Mouse (Mus musculus) midbrain, embryonic 11.5 days (tissue): ENCODE measurements around the gene Zfp185. TPM values are rescaled to one million over a fixed set of nuclear protein-coding genes. Genes with fewer than 3 reads are reported as not detected.
"Not testable (repeated sequence)": the region's sequence is repeated elsewhere in the genome, so short reads cannot be mapped to it uniquely, and the experiment has no call there.

Source experiments
- ATAC-seq: fragments of 200-750 bp; cut with Nextera tagmentation; 2 replicates; pipeline ENCODE4 v1.8.0; 2017; ENCODE audit warnings: moderate TSS enrichment, moderate library complexity; ENCODE audit not compliant: low FRiP score
- DNase-seq: peaks from one replicate; pipeline ENCODE4 v3.0.0; 2015; ENCODE audit warnings: low spot score; ENCODE audit errors: missing footprints
- H3K27ac ChIP-seq: fragments of 300-500 bp; sonication (generic); 2 replicates; pipeline ENCODE4 v1.5.1; 2014; ENCODE audit warnings: low read depth, low read length
- H3K27me3 ChIP-seq: fragments of 300-500 bp; sonication (generic); 2 replicates; pipeline ENCODE4 v1.6.1; 2014; ENCODE audit warnings: mild to moderate bottlenecking, low read length, moderate library complexity, mixed read lengths; ENCODE audit not compliant: control insufficient read depth, insufficient read depth
- H3K36me3 ChIP-seq: fragments of 300-500 bp; sonication (generic); 2 replicates; pipeline ENCODE4 v1.6.1; 2014; ENCODE audit warnings: mild to moderate bottlenecking, low read length, moderate library complexity, mixed read lengths; ENCODE audit not compliant: control insufficient read depth, insufficient read depth
- H3K4me1 ChIP-seq: fragments of 300-500 bp; sonication (generic); 2 replicates; pipeline ENCODE4 v1.6.1; 2014; ENCODE audit warnings: low read length; ENCODE audit not compliant: control insufficient read depth, insufficient read depth
- H3K4me2 ChIP-seq: fragments of 300-500 bp; sonication (generic); 2 replicates; pipeline ENCODE4 v1.6.1; 2014; ENCODE audit warnings: mild to moderate bottlenecking, moderate library complexity
- H3K4me3 ChIP-seq: fragments of 300-500 bp; sonication (generic); 2 replicates; pipeline ENCODE4 v1.5.1; 2014; ENCODE audit warnings: low read depth, low read length
- H3K9ac ChIP-seq: fragments of 300-500 bp; sonication (generic); 2 replicates; pipeline ENCODE4 v1.6.1; 2014; ENCODE audit warnings: low read length
- H3K9me3 ChIP-seq: fragments of 300-500 bp; sonication (generic); 2 replicates; pipeline ENCODE4 v1.6.1; 2016; ENCODE audit warnings: low read length; ENCODE audit not compliant: control insufficient read depth
- WGBS: fragments of 180-500 bp; shearing (Covaris S2); extraction: QIAGEN DNeasy Blood & Tissue Kit; methylation state at CpG from one replicate; pipeline ENCODE4 v1.1.7; 2014; 5-methylcytosine and 5-hydroxymethylcytosine counted together
- polyA plus RNA-seq: library from polyadenylated mRNA; unstranded; fragments of >200 nt; fragmentation: Nextera tagmentation; extraction: Ambion mirVana; gene quantifications from 2 replicates; pipeline ENCODE4 v1.2.1, GENCODE M21; 2014

The Zfp185 gene
- polyA plus RNA-seq, 1 experiment from 2014 or later: 3.9 TPM

DNA sequence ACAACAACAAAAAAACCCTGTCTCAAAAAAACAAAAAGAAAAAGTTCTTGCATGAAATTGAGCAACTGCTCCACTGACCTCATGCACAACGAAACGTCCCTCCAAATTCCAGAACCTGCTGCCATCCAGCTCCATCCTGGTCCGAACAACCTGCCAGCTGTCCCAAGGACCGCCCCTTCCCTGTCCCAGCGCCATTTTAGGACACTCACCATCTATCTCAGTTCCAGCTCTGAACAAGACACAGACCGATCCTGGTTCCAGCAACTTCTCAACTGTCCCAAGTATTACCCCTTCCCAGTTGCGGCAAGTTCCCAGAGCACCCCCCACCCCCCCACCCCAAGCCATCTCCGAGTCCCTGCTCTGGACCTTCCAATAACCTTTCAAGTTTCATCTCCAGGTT, 51.7 kb downstream of the Zfp185 start:
- Histone ChIP-seq H3K4me3 (no peak overlapping the region), H3K4me2 (no peak overlapping the region), H3K4me1 (no peaks in the 10 kb centered on the region), H3K27me3 (no peaks in the 10 kb centered on the region), H3K9ac (no peak overlapping the region), H3K9me3 (no peaks in the 10 kb centered on the region), H3K36me3 (no peaks in the 10 kb centered on the region), H3K27ac (no peak overlapping the region)
- DNase-seq (no peak), ATAC-seq (no peak)
- WGBS: 85% methylated on average over 8 of the region's 8 CpGs

DNA sequence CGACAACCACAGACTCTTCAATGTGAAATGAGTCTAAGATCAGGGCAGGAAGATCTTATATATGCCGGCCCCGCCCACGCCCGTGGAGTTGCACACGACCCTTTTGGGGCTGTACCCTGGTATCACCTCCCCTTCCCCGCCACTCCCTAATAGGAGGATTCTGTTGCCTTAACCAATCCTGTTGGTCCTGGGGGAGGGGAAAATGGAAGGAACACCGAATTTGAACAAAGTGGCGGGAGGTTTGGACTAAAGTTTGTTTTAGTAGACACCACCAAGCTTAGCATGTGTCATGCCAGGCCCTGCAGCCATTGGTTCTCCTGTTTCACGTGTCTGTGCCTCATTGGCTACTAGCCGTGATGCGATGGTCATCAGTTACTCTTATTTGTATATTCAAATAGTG, 52.5 kb downstream of the Zfp185 start:
- Histone ChIP-seq H3K27ac (no peak overlapping the region), H3K27me3 (no peaks in the 10 kb centered on the region), H3K4me1 (no peaks in the 10 kb centered on the region), H3K36me3 (no peaks in the 10 kb centered on the region), H3K9ac (no peak overlapping the region), H3K4me2 (no peak overlapping the region), H3K4me3 (no peak overlapping the region), H3K9me3 (no peaks in the 10 kb centered on the region)
- ATAC-seq (no peak), DNase-seq (no peak)
- 76% methylated on average over 12 of the region's 12 CpGs for WGBS

DNA sequence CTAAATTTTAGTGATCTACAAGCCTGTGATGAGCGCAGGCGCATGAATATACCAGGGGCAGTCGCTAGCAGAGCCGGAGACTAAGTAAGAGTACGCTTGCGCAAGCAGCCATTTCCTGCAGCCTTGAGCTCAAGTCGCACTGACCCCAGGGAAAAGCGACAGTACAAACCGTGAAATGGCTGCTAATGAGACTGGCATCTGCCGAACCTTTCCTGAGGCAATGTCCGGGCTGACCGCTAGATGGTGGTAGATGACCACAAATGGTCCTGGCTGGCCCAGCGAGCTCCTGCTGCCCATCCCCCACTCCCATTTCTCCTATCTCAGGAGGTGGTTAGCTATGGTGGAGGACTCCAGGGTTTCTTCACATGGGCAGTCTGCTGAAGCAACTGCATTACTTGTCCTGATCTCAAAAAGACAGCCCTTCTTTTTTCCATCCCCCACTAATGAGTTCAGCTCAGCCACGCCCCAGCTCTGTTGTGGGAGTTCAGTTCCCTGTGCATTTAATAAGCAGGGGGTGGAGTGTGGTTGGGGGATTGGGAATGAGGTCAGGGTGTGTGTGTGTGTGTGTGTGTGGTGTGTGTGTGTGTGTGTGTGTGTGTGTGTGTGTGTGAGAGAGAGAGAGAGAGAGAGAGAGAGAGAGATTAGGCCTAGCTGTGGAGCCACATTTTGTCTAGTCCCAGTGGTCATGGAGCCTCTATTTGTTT, 66.9 kb downstream of the Zfp185 start:
- H3K27me3 ChIP-seq: no peaks in the 10 kb centered on the region
- DNase-seq (peak; percentile 99), ATAC-seq (peak; percentile 96)
- WGBS: 16% methylated on average over 14 of the region's 14 CpGs
- no peaks in the 10 kb centered on the region for H3K4me1 ChIP-seq
- no peak overlapping the region for H3K9ac ChIP-seq
- no peak overlapping the region for H3K4me3 ChIP-seq
- no peak overlapping the region for H3K4me2 ChIP-seq
- H3K9me3 ChIP-seq: no peaks in the 10 kb centered on the region
- H3K27ac ChIP-seq: no peak overlapping the region
- no peaks in the 10 kb centered on the region for H3K36me3 ChIP-seq

DNA sequence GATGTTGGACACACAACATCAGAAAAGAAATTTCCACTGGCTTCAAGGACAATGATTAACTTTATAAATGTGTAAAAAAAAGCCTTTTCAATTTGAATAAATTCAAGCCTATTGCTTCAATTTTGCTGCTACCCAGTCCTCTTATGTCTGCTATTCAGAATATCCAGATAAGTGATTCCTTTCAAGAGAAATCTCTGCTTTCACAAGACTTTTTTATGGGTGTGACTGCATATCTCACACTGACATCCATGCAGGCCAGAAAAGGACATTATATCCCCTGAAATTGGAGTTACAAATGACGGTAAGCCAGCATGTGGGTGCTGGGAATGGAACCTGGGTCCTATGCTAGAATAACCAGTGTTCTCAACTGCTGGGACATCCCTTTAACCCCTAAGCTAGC, 74.4 kb downstream of the Zfp185 start:
- 81% methylated on average over 1 of the region's 1 CpGs for WGBS
- Histone ChIP-seq H3K4me3 (no peak overlapping the region), H3K27ac (no peak overlapping the region), H3K9me3 (no peaks in the 10 kb centered on the region), H3K9ac (no peak overlapping the region), H3K27me3 (no peaks in the 10 kb centered on the region), H3K4me1 (no peaks in the 10 kb centered on the region), H3K4me2 (no peak overlapping the region), H3K36me3 (no peaks in the 10 kb centered on the region)
- ATAC-seq: no peak
- no peak for DNase-seq

DNA sequence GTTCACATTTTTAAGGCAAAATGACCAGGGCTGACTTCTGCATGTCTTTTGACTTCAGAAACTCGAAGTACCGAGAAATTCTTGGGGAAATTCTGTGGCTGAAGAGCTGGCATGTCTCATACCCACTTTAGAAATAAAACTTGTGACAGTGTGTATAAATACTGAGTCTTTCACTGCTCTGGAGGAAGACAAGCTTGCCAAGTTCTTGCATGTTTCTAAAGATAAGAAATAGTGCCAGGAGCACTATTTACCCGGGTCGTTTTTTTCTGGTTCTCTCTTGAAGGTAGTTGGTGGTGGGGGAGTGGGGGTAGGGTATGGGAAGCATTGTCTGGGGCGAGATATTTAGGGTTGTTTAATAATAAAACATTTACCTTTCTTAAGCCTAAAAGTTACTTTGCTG, 75.2 kb downstream of the Zfp185 start:
- H3K36me3 ChIP-seq: no peaks in the 10 kb centered on the region
- H3K4me2 ChIP-seq: no peak overlapping the region
- H3K27me3 ChIP-seq: no peaks in the 10 kb centered on the region
- no peak overlapping the region for H3K27ac ChIP-seq
- H3K9me3 ChIP-seq: no peaks in the 10 kb centered on the region
- DNase-seq (no peak), ATAC-seq (no peak)
- WGBS: 55% methylated on average over 5 of the region's 5 CpGs
- no peak overlapping the region for H3K4me3 ChIP-seq
- no peak overlapping the region for H3K9ac ChIP-seq
- no peaks in the 10 kb centered on the region for H3K4me1 ChIP-seq

DNA sequence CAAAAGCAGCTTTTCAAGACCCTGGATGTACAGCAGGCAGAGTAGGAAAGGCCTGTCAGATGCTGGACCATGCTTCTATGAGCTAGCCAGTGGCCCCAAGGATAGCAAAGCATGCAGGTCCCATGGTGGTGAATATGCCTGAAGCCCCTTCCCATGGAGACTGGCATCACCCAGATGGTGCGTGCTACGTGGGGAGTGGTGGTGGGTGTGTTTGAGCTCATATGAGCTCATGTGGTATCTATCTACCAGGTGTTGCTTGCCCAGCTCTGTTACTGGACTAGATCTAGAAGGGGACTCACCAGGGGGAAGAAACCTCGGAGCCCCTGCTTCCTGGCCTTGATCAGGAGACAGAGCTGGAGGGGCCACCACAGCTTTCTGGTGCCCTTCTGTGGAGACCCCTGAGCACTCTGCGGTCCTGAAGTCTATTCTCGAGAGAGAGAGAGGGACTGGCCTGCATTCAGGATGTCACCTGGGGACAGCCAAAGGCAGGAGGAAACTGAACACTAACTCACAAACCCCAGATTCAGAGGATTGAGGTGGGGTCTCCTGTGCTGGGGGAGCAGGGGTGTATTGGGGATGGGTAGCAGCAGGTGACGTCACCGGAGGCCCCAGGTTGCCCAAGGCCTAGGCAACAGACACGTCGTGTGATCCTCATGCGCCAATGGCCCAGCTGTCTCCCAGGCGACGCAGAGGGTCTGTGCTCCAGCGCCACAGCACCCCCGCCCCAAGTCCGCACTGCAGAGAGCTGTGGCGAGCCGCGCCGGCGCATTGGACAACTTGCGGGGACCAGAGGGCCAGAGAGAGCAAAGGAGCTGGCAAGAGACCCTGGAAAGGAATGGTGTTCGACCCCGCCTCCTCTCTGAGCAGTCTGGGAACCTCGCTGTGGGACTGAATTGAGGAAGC, 76.6 kb downstream of the Zfp185 start:
- H3K9ac ChIP-seq: peak overlapping the region; percentile 46
- no peaks in the 10 kb centered on the region for H3K4me1 ChIP-seq
- H3K4me3 ChIP-seq: peak overlapping the region; percentile 27
- 27% methylated on average over 24 of the region's 24 CpGs for WGBS
- H3K9me3 ChIP-seq: no peaks in the 10 kb centered on the region
- ATAC-seq: peak; percentile 88
- H3K36me3 ChIP-seq: no peaks in the 10 kb centered on the region
- H3K27ac ChIP-seq: no peak overlapping the region
- peak; percentile 88 for DNase-seq
- H3K4me2 ChIP-seq: peak overlapping the region; percentile 45
- H3K27me3 ChIP-seq: no peaks in the 10 kb centered on the region

DNA sequence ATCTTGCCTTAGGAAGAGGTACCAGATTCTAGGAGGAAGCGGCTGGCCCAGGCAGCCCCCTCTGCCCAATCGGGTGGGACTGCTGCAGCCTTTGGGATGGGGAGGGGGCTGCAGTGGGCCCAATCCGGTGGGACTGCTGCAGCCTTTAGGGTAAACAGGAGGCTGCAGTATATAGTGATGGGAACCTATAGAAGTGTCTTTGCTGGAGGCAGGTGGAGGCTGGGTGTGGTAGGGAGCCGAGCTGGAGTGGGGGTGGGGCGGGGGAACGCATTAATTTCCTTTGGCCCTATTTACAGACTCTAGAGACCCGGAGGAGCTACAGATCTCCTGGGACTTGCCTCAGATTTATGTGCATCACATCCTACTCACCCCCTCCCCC, 77.3 kb downstream of the Zfp185 start, which contains the start of gene Pnma3:
Pnma3 (plus strand) TSS at position 373 of the 379 bp plus-strand sequence.
- Histone ChIP-seq H3K9me3 (no peaks in the 10 kb centered on the region), H3K27ac (no peak within 1 kb of the TSS), H3K4me3 (peak within 1 kb of the TSS; percentile 27), H3K4me2 (peak within 1 kb of the TSS; percentile 45), H3K9ac (peak within 1 kb of the TSS; percentile 46), H3K36me3 (no peaks in the 10 kb centered on the region), H3K4me1 (no peaks in the 10 kb centered on the region), H3K27me3 (no peaks in the 10 kb centered on the region)
- WGBS: 26% methylated on average over 7 of the region's 7 CpGs
- peak; percentile 72 for ATAC-seq
- no peak for DNase-seq

DNA sequence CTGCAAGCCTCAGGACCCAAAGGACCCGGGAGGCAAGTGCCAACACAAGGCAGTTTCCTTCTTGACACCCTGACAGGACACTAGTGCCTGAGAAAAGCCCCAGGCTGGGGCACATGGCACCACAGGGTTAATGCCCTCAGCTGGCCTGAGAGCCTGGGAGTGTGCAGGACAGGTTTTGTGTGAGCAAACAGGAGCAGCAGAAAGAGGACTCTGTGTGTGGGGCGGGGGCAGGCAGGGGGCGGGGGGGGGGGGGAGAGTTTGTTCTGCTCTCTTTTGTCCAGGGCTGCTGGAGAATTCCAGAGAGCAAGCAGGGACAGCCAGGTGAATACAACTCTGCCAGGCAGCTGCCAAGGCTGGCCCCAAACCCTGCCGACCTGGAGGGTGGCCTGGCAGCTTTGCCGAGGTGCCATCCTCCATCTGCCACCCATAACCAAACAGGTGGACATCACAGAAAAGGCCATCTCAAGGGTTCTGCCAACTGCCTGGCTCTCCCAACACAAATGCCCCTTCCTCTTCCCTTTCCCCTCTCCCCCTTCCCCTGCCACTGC, 79.7 kb downstream of the Zfp185 start:
- not testable (repeated sequence) for H3K9me3 ChIP-seq, H3K27me3 ChIP-seq, H3K4me3 ChIP-seq, ATAC-seq, H3K4me1 ChIP-seq, H3K27ac ChIP-seq, H3K36me3 ChIP-seq, H3K9ac ChIP-seq, H3K4me2 ChIP-seq, DNase-seq
- WGBS: no CpG with 5 or more reads among the region's 5 CpGs
